Mouse (Mus musculus): ENCODE data around the gene Hnrnpul1. TPM values are rescaled to one million over a fixed set of nuclear protein-coding genes. Genes with fewer than 3 reads are reported as not detected.
A peak's percentile ranks its signal among the peaks of the same experiment; 100 is the strongest.

The Hnrnpul1 gene
- polyA plus RNA-seq, 1 experiment from 2014 or later = 63.5 TPM

GRCm38 (mm10) chr7:25703793-25704494 is 50.6 kb downstream of the Hnrnpul1 start:
- no peak for ATAC-seq (ENCODE audit: low FRiP score, low read depth)
- Histone ChIP-seq H3K4me2 (replicated peaks) (no peak overlapping the region; the same call in 1 of the 2 replicates), H3K36me3 (no peaks in the 10 kb centered on the region), H3K9me3 (peaks cover 6% of the 10 kb centered on the region; the same call in 1 of the 2 replicates), H3K9ac (no peak overlapping the region), H3K27me3 (peaks cover 16% of the 10 kb centered on the region), H3K27ac (no peak overlapping the region), H3K4me1 (peaks cover 23% of the 10 kb centered on the region), H3K4me3 (0 out of 2 replicates have a peak overlapping the region, but pooled peaks have one; percentile 22)
- WGBS = 30% methylated on average over 10 of the region's 10 CpGs

DNA sequence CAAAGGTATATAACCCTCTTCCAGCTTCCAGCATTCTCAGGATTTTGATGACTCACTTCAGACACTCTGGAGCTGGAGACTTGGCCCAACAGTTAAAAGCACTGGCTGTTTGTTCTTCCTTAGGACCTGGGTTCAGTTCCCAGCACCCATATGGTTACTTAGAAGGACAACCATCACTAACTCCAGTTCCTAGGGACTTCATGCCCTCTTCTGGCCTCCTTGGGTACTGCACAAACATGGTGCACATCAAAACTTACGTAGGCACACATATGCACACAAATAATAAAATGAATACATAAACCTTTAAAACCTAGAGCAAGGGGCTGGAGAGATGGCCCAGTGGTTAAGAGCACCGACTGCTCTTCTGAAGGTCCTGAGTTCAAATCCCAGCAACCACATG is 52.2 kb downstream of the Hnrnpul1 start:
- peaks cover 19% of the 10 kb centered on the region for H3K27me3 ChIP-seq
- 97% methylated on average over 2 of the region's 2 CpGs for WGBS
- H3K36me3 ChIP-seq = no peaks in the 10 kb centered on the region
- H3K4me2 ChIP-seq (replicated peaks) = no peak overlapping the region
- no peak for ATAC-seq (ENCODE audit: low FRiP score, low read depth)
- H3K9me3 ChIP-seq = peaks cover 6% of the 10 kb centered on the region; the same call in 1 of the 2 replicates
- H3K4me3 ChIP-seq = no peak overlapping the region
- no peak overlapping the region for H3K9ac ChIP-seq
- H3K4me1 ChIP-seq = peaks cover 11% of the 10 kb centered on the region
- H3K27ac ChIP-seq = no peak overlapping the region

DNA sequence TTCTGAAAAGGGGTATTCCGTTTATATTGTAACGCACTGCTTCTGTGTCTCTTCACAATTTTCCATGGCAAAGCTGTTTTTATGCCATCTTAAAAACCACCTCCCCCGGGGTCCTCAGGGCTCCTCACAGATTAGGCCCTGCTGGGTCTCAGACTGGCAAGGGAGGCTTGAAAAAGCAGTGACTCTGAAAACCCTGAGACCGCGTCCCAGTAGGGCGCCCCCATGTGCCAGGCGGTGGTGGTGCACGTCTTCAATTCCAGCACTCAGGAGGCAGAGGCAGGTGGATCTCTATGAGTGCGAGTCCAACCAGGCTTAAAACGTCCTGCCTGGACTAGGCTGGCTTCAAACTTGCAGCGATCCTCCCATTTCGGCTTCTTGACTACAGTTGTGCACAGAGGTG is 53.8 kb downstream of the Hnrnpul1 start:
- no peak overlapping the region for H3K4me2 ChIP-seq (replicated peaks)
- peaks cover 19% of the 10 kb centered on the region for H3K27me3 ChIP-seq
- H3K4me3 ChIP-seq = no peak overlapping the region
- WGBS = 76% methylated on average over 12 of the region's 12 CpGs
- no peak for ATAC-seq (ENCODE audit: low FRiP score, low read depth)
- H3K27ac ChIP-seq = no peak overlapping the region
- peaks cover 6% of the 10 kb centered on the region; the same call in 1 of the 2 replicates for H3K9me3 ChIP-seq
- H3K9ac ChIP-seq = no peak overlapping the region
- H3K4me1 ChIP-seq = peaks cover 10% of the 10 kb centered on the region
- H3K36me3 ChIP-seq = no peaks in the 10 kb centered on the region

GRCm38 (mm10) chr7:25699851-25700250 is 54.7 kb downstream of the Hnrnpul1 start:
- WGBS = 59% methylated on average over 13 of the region's 13 CpGs
- Histone ChIP-seq H3K27me3 (peaks cover 19% of the 10 kb centered on the region), H3K36me3 (no peaks in the 10 kb centered on the region), H3K4me1 (peaks cover 7% of the 10 kb centered on the region), H3K9ac (no peak overlapping the region), H3K4me2 (replicated peaks) (no peak overlapping the region), H3K4me3 (no peak overlapping the region), H3K9me3 (peaks cover 6% of the 10 kb centered on the region; the same call in 1 of the 2 replicates), H3K27ac (no peak overlapping the region)
- ATAC-seq (ENCODE audit: low FRiP score, low read depth) = no peak

- WGBS = 76% methylated on average over 8 of the region's 8 CpGs
- Histone ChIP-seq H3K27ac (no peak overlapping the region), H3K4me3 (no peak overlapping the region), H3K4me2 (replicated peaks) (no peak overlapping the region), H3K27me3 (peaks cover 32% of the 10 kb centered on the region), H3K36me3 (no peaks in the 10 kb centered on the region), H3K9ac (no peak overlapping the region), H3K9me3 (no peaks in the 10 kb centered on the region), H3K4me1 (peaks cover 5% of the 10 kb centered on the region)
- no peak for ATAC-seq (ENCODE audit: low FRiP score, low read depth)
These were observed 60.5 kb downstream of the Hnrnpul1 start for GRCm38 (mm10) chr7:25694104-25694503.

DNA sequence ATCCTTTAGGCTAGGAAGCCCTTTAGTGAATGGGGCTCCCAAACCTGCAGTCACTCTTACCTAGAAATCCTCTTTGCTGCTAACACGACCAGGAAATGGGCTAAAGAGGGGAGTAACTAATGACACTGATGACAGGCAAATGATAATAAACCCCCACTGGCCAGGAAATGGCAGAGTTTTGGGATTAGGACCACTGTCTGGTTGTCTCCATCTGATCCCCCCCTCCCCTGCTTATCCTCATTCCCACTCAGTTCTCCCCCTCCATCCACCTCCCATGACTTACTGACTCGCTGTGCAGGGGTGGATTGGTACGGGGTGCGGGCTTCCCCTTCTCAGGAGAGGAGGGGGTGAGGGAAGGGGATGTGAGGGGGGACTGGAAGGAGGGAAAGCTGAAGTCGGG is 64.5 kb downstream of the Hnrnpul1 start:
- Histone ChIP-seq H3K27ac (no peak overlapping the region), H3K27me3 (peaks cover 67% of the 10 kb centered on the region), H3K9ac (no peak overlapping the region), H3K36me3 (no peaks in the 10 kb centered on the region), H3K4me2 (replicated peaks) (peak overlapping the region; percentile 86), H3K4me1 (peaks cover 37% of the 10 kb centered on the region), H3K4me3 (peak overlapping the region; percentile 66), H3K9me3 (no peaks in the 10 kb centered on the region)
- WGBS = 36% methylated on average over 5 of the region's 5 CpGs
- ATAC-seq (ENCODE audit: low FRiP score, low read depth) = no peak

DNA sequence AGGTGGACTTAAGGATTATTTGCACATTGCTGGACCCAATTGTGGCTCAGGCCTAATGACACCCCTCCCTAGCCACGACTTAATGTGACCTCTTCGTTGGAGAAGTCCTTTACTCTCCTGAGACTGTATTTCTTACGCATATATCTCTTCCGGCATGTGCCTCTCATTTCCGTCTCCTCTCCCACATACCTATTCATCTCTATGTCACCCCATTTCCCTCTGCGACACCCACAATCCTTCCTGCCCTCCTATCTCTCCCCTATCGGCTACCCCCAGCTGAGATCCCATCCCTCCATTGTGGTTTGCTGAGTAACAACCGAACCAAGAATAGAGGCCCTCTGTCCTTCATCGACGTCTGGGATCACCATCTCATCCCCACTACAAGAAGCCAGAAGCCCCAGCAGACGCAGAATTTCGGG is 64.9 kb downstream of the Hnrnpul1 start:
- Histone ChIP-seq H3K27me3 (peaks cover 67% of the 10 kb centered on the region), H3K4me3 (peak overlapping the region; percentile 66), H3K27ac (no peak overlapping the region), H3K9me3 (no peaks in the 10 kb centered on the region), H3K36me3 (no peaks in the 10 kb centered on the region), H3K4me1 (peaks cover 37% of the 10 kb centered on the region), H3K9ac (0 out of 2 replicates have a peak overlapping the region, but pooled peaks have one; percentile 76), H3K4me2 (replicated peaks) (peak overlapping the region; percentile 86)
- WGBS = 14% methylated on average over 12 of the region's 12 CpGs
- ATAC-seq (ENCODE audit: low FRiP score, low read depth) = no peak

GRCm38 (mm10) chr7:25688810-25689586 is 65.6 kb downstream of the Hnrnpul1 start:
- whole genome bisulfite sequencing = under 1% methylated on average over 50 of the region's 52 CpGs
- H3K4me1 ChIP-seq = peaks cover 37% of the 10 kb centered on the region
- ATAC-seq (ENCODE audit: low FRiP score, low read depth) = peak; percentile 57
- no peaks in the 10 kb centered on the region for H3K36me3 ChIP-seq
- peak overlapping the region; percentile 76 for H3K9ac ChIP-seq
- no peaks in the 10 kb centered on the region for H3K9me3 ChIP-seq
- H3K27me3 ChIP-seq = peaks cover 67% of the 10 kb centered on the region
- peak overlapping the region; percentile 86 for H3K4me2 ChIP-seq (replicated peaks)
- peak overlapping the region; percentile 66 for H3K4me3 ChIP-seq
- no peak overlapping the region for H3K27ac ChIP-seq

DNA sequence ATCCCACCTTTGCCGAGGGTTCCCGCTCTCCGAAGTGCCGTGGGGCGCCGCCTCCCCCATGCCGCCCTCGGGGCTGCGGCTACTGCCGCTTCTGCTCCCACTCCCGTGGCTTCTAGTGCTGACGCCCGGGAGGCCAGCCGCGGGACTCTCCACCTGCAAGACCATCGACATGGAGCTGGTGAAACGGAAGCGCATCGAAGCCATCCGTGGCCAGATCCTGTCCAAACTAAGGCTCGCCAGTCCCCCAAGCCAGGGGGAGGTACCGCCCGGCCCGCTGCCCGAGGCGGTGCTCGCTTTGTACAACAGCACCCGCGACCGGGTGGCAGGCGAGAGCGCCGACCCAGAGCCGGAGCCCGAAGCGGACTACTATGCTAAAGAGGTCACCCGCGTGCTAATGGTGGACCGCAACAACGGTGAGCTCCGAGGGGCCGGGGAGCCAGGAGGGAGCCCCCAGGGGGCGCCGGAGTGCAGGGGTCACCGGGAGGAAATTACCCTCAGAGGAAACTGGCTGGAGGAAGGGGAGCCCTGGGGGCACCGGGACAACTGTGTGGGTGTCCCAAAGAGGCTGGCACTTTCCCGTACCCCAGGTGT is 66.7 kb downstream of the Hnrnpul1 start:
- Histone ChIP-seq H3K4me1 (peaks cover 37% of the 10 kb centered on the region), H3K27ac (0 out of 2 replicates have a peak overlapping the region, but pooled peaks have one; percentile 1), H3K9me3 (no peaks in the 10 kb centered on the region), H3K36me3 (peaks cover 2% of the 10 kb centered on the region; the same call in 1 of the 2 replicates), H3K9ac (peak overlapping the region; percentile 76), H3K27me3 (peaks cover 67% of the 10 kb centered on the region), H3K4me2 (replicated peaks) (peak overlapping the region; percentile 86), H3K4me3 (peak overlapping the region; percentile 66)
- ATAC-seq (ENCODE audit: low FRiP score, low read depth) = no peak
- WGBS = under 1% methylated on average over 47 of the region's 47 CpGs

DNA sequence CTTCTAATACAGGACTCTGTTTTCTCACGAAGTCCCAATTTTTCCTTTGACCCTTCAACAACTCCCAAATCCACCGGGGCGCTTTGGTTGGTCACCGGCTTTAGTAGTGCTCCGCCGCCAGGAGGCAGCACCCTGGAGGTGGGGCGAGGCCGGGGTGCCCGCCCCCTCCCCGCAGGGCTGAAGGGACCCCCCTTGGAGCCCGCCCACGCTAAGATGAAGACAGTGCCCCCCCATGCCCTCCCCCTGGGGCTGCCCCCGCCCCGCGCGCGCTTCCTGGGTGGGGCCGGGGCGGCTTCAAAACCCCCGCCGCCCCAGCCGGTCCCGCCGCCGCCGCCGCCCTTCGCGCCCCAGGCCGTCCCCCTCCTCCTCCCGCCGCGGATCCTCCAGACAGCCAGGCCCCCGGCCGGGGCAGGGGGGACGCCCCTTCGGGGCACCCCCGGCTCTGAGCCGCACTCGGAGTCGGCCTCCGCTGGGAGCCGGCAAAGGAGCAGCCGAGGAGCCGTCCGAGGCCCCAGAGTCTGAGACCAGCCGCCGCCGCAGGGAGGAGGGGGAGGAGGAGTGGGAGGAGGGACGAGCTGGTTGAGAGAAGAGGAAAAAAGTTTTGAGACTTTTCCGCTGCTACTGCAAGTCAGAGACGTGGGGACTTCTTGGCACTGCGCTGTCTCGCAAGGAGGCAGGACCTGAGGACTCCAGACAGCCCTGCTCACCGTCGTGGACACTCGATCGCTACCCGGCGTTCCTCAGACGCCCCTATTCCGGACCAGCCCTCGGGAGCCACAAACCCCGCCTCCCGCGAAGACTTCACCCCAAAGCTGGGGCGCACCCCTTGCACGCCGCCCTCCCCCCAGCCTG is 67.7 kb downstream of the Hnrnpul1 start, which contains the start of gene Tgfb1:
TSS of gene Tgfb1 (plus strand) at position 323 of the 852 bp plus-strand sequence.
- peak within 1 kb of the TSS; percentile 66 for H3K4me3 ChIP-seq
- H3K36me3 ChIP-seq = peaks cover 5% of the 10 kb centered on the region; the same call in 1 of the 2 replicates
- 0 out of 2 replicates have a peak within 1 kb of the TSS, but pooled peaks have one; percentile 1 for H3K27ac ChIP-seq
- 1% methylated on average over 63 of the region's 69 CpGs for WGBS
- H3K27me3 ChIP-seq = peaks cover 61% of the 10 kb centered on the region
- H3K9me3 ChIP-seq = no peaks in the 10 kb centered on the region
- H3K4me2 ChIP-seq (replicated peaks) = peak within 1 kb of the TSS; percentile 86
- peaks cover 37% of the 10 kb centered on the region for H3K4me1 ChIP-seq
- peak within 1 kb of the TSS; percentile 76 for H3K9ac ChIP-seq
- peak; percentile 37; the same call in 1 of the 2 replicates for ATAC-seq (ENCODE audit: low FRiP score, low read depth)

GRCm38 (mm10) chr7:25685926-25686470 is 68.6 kb downstream of the Hnrnpul1 start:
- Histone ChIP-seq H3K4me2 (replicated peaks) (peak overlapping the region; percentile 86), H3K9me3 (no peaks in the 10 kb centered on the region), H3K27me3 (peaks cover 55% of the 10 kb centered on the region), H3K4me3 (peak overlapping the region; percentile 66), H3K27ac (no peak overlapping the region), H3K9ac (peak overlapping the region; percentile 76), H3K4me1 (peaks cover 43% of the 10 kb centered on the region), H3K36me3 (peaks cover 5% of the 10 kb centered on the region; the same call in 1 of the 2 replicates)
- ATAC-seq (ENCODE audit: low FRiP score, low read depth) = no peak
- 72% methylated on average over 21 of the region's 21 CpGs for WGBS

All from limb, embryonic 13.5 days (tissue).